Mouse (Mus musculus): ENCODE results near the gene Olfr1496.
"Not testable (repeated sequence)": the region's sequence is repeated elsewhere in the genome, so short reads cannot be mapped to it uniquely, and the experiment has no call there.

Olfr1496 gene

DNA sequence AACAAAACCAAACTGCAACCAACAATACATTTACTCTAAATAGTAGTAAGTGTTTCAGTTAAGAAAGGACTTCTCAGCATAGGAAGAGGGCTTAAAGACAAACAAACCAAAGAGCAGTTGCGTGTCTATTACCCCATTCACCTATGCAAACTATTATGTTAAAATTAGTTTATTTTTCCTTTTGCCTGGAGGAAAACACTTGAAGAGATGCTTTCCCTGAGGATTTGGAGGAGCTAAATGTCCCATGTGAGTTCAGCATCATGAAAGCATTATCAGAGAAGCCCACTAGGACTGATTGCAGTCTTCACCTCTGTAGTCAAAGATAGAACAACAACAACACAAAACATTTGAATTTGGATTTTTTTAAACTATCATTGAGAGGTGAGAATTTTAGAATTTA lies at the start of gene Olfr1496:
Gene Olfr1496, plus strand, starts transcription at position 301 of the 400 bp plus-strand sequence.
- no peak for DNase-seq (ENCODE audit: low spot score)

DNA sequence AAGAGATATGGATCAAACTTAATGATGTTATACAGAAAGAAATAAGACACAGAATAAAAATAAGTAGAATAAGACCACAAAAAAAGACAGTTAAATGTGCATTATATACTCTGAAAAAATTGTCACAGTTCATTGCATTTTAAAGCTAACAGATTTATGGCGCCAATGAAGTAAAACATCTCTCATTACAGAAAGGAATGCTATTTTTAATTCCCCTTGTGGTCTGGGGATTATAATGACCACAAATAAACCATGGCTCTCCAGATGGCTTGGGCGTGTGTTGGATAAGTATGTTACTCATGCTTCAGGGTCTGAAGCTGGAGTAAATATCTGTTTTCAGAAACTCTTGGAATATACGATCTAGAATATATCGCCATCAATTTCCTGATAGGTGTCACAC lies 38.2 kb upstream of the Olfr1496 start, which contains the start of gene Olfr1494:
Gene Olfr1494, plus strand, starts transcription at position 301 of the 400 bp plus-strand sequence.
- no peak for DNase-seq (ENCODE audit: low spot score)

DNA sequence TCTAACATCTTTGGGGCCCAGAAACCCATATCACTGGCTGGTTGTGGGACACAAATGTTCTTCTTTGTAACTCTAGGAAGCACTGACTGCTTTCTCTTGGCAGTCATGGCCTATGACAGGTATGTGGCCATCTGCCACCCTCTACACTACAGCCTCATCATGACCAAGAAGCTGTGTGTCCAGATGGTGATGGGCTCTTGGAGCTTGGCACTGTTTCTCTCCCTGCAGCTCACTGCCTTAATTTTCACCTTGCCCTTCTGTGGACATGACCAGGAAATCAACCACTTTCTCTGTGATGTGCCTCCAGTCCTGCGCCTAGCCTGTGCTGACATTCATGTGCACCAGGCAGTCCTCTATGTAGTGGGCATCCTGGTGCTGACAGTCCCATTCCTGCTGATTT lies 28.3 kb upstream of the Olfr1496 start:
- no peak for DNase-seq (ENCODE audit: low spot score)

DNA sequence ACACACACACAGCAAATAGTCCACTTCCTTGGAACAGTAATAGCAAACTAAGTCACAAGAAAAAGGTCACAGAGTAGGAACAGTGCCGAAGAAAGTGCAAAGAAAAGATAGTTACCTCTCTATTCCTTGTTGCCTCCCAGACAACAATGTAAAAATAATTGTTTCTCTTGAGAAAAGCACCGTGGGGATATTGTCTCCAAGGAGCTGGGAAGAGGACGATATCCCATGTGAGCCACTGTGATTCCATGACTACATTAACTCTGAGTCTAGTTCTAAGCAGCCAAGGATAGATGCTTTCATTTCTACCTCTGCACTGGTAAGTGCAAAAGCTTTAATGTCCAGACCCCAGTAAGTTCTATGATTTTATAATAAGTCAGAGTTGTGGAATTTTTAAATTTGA lies 13.4 kb upstream of the Olfr1496 start, which contains the start of gene Olfr1495:
Gene Olfr1495, plus strand, starts transcription at position 301 of the 400 bp plus-strand sequence.
- no peak for DNase-seq (ENCODE audit: low spot score)

DNA sequence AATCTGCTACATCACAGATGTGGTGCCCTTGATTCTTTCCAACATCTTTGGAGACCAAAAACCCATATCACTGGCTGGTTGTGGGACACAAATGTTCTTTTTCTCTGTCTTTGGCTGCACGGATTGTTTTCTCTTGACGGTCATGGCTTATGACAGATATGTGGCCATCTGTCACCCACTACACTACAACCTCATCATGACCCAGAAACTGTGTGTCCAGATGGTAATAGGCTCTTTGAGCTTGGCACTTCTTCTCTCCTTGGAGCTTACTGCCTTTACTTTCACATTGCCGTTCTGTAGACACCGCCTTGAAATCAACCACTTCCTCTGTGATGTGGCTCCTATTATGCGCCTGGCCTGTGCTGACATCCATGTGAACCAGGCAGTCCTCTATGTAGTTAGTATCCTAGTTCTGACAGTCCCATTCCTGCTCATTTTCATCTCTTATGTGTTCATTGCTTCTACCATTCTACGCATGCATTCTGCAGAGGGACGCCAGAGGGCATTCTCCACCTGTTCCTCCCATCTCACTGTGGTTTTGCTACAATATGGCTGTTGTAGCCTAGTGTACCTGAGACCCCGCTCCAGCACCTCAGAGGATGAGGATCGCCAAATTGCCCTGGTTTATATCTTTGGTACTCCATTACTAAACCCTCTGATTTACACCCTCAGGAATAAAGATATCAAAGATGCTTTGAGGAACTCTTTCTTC lies 9.0 kb upstream of the Olfr1496 start:
- no peak for DNase-seq (ENCODE audit: low spot score)

DNA sequence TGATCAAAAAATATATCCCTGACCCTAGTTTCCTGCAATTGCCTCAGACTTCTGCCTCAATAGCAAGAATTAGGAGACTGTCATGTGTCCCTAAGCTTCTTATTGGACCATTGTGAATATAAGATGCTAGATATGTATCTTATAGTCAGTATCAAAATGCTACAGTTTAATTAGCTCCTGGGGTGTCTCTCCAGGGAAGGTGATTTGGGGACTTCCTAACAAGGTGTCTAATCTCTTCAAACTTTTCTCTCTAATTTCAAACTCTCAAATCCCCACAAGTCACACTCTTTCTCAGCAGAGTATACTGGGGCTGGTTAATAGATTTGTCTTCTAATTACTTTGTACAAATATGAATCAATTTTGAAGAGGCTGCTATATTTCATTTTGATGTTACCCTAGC lies 20.4 kb downstream of the Olfr1496 start, which contains the start of gene Olfr1497:
Gene Olfr1497, minus strand, starts transcription at position 101 of the 400 bp plus-strand sequence.
- DNase-seq (ENCODE audit: low spot score): no peak

DNA sequence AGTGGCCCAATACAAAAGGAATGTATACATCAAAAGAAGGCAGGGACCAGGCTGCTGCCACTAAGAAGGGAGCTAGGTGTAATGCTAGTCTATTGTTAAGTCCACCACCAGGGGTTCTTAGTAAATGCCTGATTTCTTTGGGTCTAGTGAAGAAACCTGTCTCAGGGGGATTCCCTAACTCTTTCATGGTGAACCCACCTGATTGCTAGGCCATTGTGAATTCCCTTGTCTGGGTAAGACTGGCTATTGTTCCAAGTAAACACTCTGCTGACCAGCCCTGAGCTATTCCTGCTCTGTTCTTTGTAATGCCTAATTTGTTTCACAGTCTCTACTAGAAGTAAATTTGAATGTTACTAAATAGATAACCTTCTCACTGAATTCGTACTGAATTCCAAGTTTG lies 27.8 kb downstream of the Olfr1496 start:
- not testable (repeated sequence) for DNase-seq (ENCODE audit: low spot score)

DNA sequence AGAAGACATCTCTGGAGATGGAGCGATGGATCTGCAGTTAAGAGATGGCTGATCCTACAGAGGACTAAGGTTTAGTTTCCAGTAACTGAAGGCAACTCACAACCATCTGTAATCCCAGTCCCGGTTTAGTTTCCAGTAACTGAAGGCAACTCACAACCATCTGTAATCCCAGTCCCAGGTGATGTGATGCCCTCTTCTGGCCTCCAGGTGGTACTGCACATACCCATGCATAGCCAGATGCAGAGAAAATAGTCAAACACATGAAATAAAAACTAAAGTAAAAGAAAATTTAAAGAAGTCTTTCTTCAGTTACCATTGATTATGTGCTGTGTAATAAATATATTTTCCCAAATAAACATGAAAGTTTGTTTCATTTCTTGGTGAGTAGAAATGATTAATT lies 35.1 kb downstream of the Olfr1496 start:
- no peak for DNase-seq (ENCODE audit: low spot score)

DNA sequence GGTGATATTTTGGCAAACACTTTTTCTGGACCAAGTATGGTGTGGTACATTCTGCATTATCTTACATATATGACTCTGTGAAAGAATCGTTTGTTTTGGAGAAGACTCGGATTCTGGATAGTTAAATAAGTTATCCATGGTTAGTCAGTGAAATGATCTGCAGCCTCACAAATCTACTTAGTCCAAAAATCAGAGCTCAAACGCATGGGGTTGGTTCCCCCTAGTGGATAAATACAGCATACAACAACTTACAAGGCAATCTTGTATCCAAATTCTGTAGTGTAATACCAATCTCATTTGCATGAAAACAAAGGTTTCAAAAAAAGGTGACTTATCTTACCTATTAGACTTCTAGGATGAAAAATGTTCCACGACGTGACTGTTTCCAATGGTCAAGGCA lies 41.1 kb downstream of the Olfr1496 start:
- DNase-seq (ENCODE audit: low spot score): no peak

DNA sequence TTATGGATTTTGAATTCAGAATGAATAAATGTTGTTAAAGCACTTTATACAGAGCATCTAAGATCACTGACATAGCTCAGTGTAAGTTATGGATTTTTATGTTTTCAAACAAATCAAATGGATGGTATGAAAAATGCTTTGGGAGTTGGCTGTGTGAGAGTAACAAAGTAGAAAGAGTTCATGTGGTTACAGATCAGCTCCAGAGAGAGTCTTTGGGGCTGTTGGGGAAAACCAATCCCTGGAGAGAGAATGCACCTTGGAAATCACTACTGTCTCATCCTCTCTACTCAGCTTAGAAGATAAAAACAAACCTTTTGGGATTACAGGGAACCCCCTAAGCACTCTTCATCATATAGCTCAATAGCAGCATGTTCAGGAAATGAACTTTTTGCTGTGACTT lies 41.7 kb downstream of the Olfr1496 start, which contains the start of gene Olfr1499:
Gene Olfr1499, minus strand, starts transcription at position 101 of the 400 bp plus-strand sequence.
- no peak for DNase-seq (ENCODE audit: low spot score)

DNA sequence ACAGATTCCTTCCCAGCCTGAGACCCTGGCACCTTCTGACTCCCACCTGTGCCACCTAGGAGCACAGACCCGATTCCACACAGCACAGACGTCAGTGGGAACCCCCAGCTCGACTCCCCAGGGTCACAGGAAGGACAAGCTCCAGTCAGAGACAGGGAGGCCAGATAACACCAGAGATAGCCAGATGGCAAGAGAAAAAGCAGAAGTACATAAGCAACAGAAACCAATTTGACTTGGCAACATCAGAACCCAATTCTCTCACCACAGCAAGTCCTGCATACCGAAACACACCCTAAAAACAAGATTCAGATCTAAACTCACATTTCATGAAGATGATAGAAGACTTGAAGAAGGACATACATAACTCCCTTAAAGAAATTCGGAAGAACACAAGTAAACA lies 43.2 kb downstream of the Olfr1496 start:
- DNase-seq (ENCODE audit: low spot score): no peak

DNA sequence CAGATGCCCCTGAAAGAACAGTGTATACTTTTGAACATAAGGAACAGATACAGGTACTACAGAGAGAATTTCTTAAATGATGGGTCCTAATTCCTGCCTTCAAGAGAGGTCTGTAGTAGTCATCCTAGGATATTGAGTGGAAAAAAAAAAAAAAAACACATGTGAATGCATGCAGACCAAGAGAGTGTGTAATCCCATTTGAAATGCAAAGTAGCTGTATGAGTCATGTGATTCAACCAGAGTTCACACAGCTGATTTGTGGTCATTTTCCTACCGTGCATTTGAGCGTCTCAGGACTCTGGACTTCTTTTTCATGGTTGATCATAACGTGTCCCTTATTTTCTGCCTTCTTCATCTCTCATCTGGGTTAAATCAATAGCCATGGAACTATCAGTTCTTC lies 50.8 kb downstream of the Olfr1496 start:
- DNase-seq (ENCODE audit: low spot score): no peak

DNA sequence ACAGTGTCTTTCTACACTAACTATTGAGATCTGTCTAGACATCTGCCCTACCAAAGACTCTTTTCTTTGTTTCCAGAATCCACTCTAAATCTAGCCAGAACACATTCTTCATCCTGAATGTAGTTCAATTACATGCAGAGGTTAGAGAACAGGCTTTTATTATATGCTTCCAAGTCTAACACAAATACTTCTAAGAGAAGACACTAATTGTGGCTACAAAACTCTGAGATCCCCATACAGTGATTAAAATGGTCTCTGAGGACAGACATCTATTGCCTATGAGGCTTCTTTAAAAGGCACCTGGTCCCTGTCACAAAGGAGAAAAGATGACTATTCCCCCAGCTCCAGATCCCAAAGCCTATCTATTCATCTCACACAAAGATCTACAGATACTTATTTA lies 52.7 kb downstream of the Olfr1496 start, which contains the start of gene Olfr1500:
Gene Olfr1500, minus strand, starts transcription at position 101 of the 400 bp plus-strand sequence.
- no peak for DNase-seq (ENCODE audit: low spot score)

All from ovary, postnatal 14 days (tissue).